Mouse (Mus musculus): Measurements from ENCODE around the gene Clk1. TPM values are rescaled to one million over a fixed set of nuclear protein-coding genes. Genes with fewer than 3 reads are reported as not detected.
A peak's percentile ranks its signal among the peaks of the same experiment; 100 is the strongest.

Gene Clk1
- total RNA-seq (2021), result 100 to 1,000 TPM; 119 to 134 TPM
- long read RNA-seq, experiment 1, full-length matches to known transcripts, result 24 of 30 reads
- long read RNA-seq, experiment 1, partial matches to known transcripts, result 2 of 30 reads
- long read RNA-seq, experiment 1, other reads (novel, unspliced or antisense), result 4 of 30 reads
- long read RNA-seq, experiment 2, full-length matches to known transcripts, result 32 of 45 reads
- long read RNA-seq, experiment 2, partial matches to known transcripts, result 6 of 45 reads
- long read RNA-seq, experiment 2, other reads (novel, unspliced or antisense), result 7 of 45 reads

DNA sequence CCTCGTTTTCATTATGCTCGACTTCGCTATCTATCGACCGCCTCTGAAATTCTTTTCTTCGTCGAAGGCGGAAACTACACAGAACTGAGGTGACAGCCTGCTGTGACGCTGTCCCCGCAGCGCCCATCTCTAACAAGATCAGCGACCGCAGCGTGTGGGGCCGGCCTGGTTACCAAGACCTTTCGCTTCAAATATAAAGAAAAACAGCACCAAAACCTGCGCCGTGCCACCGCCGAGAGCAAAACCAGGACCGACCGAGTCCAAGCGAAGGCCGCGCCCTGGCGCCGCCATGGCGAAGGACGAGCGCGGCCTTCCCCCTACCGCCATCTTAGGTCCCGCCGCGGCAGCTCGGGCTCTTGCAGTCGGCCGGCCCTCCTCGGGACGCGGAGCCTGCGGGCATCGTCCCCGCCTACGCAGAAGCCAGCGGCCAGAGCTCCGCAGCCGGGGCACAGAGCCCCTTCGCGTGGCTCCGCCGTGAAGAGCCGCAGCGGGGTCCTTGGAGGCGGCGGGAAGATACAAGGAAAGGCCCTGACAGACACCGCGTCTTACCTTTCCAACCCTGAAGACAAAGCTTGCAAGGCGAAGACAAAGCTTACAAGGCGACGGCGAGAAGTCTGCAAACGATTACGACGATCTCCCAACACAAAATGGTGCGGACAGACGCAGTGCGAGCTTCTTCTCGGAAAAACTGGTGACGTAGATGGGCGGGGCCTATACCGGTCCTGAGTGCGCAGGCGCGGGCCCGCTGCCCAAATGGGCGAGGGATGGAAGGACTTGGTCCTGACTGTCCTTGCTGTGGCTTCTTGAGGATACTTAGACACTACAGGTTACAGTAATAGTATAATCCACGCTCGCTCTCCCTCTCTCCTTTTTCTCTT is at the start of gene Clk1:
TSS of gene Clk1 (minus strand) at position 696 of the 878 bp plus-strand sequence.
- Histone ChIP-seq H3K27ac (peak within 1 kb of the TSS; percentile 99), H3K4me3 (peak within 1 kb of the TSS; percentile 99)
- DNase-seq (ENCODE audit: extremely low spot score in 1 of 2, low spot score in 2 of 2), result peak; percentile 96 to 98
- intact Hi-C loops (cut with DNase I), result loop anchor here (1.0 kb wide), 1 partner anchor 22 kb away; the partner anchor contains the start of genes Nif3l1 and Ppil3
- no peak for TF ChIP-seq CTCF (IDR thresholded peaks at IDR 0.05)

DNA sequence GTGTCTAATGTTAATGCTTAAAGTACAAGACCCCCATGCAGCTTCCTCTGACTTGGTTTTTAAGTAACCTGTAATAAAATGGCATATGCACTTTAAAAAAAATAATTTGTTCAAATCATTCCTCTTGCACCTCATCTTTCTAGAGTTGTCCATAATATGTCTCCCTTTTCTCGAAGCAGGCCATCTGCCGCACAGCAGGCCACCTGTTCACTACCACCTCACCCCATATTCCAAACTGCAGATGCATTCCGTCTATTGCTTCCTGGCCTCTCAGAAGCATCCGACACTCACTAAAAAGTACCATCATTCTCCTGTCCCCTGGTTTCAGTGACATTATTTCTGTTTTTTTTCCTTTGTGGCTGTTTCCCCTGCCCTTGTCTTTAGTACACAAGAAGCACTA is 41.7 kb upstream of the Clk1 start:
- intact Hi-C loops (cut with DNase I), result no loop called here
- TF ChIP-seq CTCF (IDR thresholded peaks at IDR 0.05), result no peak
- Histone ChIP-seq H3K27ac (no peak overlapping the region), H3K4me3 (no peak overlapping the region)
- DNase-seq (ENCODE audit: extremely low spot score in 1 of 2, low spot score in 2 of 2), result no peak

DNA sequence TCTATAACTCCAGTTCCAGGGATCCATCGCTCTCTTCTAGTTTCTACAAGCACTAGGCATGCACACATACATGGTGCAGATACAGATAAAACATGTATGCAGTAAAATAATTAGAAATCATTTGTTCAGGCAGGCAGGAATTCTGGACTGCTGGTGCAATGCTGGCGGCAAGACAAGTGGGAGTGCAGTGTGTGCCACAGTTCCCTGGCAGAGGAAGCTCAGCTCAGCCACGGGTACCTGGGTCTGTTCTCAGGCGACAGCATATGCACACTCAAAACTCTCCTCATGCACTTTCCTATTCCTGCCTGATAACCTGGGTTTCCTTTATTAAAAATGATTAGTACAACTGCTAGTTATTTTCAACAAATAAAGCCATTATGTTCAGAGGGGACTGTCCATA is 41.2 kb upstream of the Clk1 start:
- no peak for DNase-seq (ENCODE audit: extremely low spot score in 1 of 2, low spot score in 2 of 2)

DNA sequence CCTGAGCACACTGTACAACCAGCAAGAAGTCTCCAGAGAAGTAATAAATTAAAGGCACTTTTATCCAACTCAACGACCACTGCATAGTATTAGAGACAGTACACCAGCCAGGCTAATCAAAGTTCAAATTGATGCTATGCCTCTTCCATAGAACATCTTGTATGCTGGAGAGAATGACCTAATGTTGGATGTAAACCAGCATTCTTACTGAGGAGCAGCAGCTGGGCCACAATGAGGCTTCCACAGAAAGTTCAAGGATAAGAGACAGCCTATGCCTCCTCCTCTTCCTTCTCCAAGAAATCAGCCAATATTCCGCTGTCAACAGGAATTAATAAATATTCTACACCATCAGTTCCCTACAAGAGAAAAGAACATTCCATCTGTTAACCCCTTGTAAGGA is 40.1 kb upstream of the Clk1 start:
- no peak for DNase-seq (ENCODE audit: extremely low spot score in 1 of 2, low spot score in 2 of 2)
- Histone ChIP-seq H3K27ac (no peak overlapping the region), H3K4me3 (no peak overlapping the region)
- intact Hi-C loops (cut with DNase I), result no loop called here
- no peak for TF ChIP-seq CTCF (IDR thresholded peaks at IDR 0.05)

More for the DNA sequence above, 41.2 kb upstream of the Clk1 start:
- Histone ChIP-seq H3K4me3 (no peak overlapping the region), H3K27ac (no peak overlapping the region)
- intact Hi-C loops (cut with DNase I), result no loop called here
- TF ChIP-seq CTCF (IDR thresholded peaks at IDR 0.05), result no peak

DNA sequence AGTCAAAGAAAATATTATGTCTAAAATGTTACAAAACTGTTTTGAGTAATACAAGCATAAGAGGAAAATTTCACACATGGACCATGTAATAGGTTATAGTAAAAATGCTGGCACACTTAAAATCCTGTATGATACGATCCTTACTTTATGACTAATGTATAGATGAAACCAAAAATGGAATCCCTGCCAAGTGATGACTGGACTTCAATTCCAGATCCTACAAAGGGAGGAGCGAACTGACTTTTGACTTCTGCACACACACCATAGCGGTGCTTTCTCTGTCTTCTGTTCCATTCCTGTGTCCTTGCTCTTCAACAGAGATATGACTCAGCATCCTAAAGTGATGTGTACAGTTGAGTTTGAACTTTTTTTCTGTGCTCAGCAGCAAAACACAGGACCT is 36.7 kb upstream of the Clk1 start:
- Histone ChIP-seq H3K27ac (no peak overlapping the region), H3K4me3 (no peak overlapping the region)
- DNase-seq (ENCODE audit: extremely low spot score in 1 of 2, low spot score in 2 of 2), result no peak
- TF ChIP-seq CTCF (IDR thresholded peaks at IDR 0.05), result no peak
- intact Hi-C loops (cut with DNase I), result no loop called here

DNA sequence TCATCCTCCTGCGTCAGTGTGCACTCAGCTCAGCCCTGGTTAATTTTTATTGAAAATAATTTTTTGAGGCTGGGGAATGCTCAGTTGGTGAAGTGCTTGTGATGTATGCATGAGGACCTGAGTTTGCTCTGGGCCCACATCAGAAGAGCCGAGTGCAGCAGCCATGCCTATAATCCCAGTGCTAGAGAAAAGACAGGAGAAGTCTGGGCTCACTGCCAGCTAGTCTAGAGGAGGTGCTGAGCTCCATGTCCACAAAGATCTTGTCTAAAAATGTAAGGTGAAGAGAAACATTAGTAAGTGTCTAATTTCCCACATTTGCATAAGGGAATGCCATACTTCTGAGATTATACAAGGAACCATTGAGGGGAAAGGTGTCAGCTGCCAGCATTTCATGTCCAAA is 35.0 kb upstream of the Clk1 start:
- intact Hi-C loops (cut with DNase I), result no loop called here
- peak in 1 of 2 experiments; percentile 23 for DNase-seq (ENCODE audit: extremely low spot score in 1 of 2, low spot score in 2 of 2)
- H3K4me3 ChIP-seq, result no peak overlapping the region
- TF ChIP-seq CTCF (IDR thresholded peaks at IDR 0.05), result no peak
- H3K27ac ChIP-seq, result no peak overlapping the region

DNA sequence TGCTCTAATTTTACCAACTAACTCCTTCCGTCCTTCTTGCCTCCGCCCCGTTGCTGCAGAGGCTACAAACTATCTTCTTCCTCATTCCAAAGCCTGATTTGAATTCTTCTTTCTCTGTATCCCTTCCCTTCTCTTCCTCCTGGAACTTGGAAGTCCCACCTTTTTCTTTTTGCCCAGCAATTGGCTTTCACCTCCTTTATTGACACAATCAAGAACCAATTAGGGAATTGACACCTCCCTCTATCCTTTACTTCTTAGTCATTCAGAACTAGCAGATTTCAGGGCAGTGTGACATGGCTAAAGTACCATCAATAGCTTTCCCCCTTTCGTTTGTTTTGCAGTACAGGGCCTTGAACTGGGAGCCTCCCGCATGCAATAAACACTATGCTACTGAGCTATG is 34.3 kb upstream of the Clk1 start:
- no peak for TF ChIP-seq CTCF (IDR thresholded peaks at IDR 0.05)
- Histone ChIP-seq H3K4me3 (no peak overlapping the region), H3K27ac (no peak overlapping the region)
- DNase-seq (ENCODE audit: extremely low spot score in 1 of 2, low spot score in 2 of 2), result no peak
- intact Hi-C loops (cut with DNase I), result no loop called here

DNA sequence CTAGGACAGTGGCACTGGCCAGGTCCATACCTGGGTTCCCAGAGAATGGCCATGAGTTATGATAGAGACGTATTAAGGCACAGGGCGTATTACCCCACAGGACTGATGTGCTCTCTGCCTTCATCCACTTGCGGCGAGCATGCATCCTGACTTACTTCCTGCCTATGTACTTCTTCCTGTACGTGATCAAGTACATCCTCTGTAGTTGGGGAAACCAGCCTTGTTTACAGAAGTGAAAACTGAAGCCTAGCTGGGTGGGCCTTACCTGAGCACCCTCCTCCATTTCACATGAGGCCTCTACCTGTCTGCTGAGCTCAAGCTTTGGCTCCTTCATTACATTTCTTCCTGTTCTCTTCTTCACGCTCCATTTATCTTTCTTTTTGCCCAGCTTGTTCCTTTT is 30.4 kb upstream of the Clk1 start:
- TF ChIP-seq CTCF (IDR thresholded peaks at IDR 0.05), result no peak
- intact Hi-C loops (cut with DNase I), result no loop called here

DNA sequence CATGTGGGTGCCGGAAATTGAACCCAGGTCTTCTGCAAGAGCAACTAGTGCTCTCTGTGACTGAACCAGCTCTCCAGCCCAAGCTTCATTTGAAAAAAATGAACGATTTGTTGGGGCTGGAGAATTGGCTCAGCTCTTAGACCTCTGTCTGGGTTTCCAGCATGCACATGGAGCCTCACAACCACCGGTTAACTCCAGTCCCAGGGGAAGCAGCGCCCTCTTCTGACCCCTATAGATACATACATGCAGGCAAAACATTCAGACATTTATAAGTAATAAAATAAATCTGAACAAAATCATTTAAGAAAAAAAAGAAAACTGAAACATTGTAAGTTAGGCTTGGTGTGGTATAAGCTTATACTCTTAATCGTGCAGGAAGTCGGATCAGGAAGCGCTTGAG is 24.5 kb upstream of the Clk1 start:
- H3K27ac ChIP-seq, result no peak overlapping the region
- intact Hi-C loops (cut with DNase I), result loop anchor here (5.0 to 10.0 kb wide), 2 partner anchors 526 to 1649 kb away; partner anchors contain the start of genes Carf, Stradb, Trak2 and Wdr12
- no peak; the same call in 1 of the 2 replicates for TF ChIP-seq CTCF (IDR thresholded peaks at IDR 0.05)

More for the DNA sequence above, 30.4 kb upstream of the Clk1 start:
- DNase-seq (ENCODE audit: extremely low spot score in 1 of 2, low spot score in 2 of 2), result no peak
- H3K27ac ChIP-seq, result no peak overlapping the region
- H3K4me3 ChIP-seq, result no peak overlapping the region

DNA sequence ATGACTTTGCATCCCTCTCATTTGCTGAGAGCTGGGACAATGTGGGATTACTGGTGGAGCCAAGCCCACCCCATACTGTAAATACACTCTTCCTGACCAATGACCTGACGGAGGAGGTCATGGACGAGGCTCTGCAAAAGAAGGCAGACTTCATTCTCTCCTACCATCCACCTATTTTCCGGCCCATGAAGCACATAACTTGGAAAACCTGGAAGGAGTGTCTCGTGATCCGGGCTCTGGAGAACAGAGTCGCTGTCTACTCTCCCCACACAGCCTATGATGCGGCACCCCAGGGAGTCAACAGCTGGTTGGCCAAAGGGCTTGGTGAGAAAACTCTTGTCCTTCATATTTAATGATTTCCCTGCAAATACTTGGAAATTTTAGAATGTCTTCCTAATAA is 23.9 kb upstream of the Clk1 start:
- no peak for DNase-seq (ENCODE audit: extremely low spot score in 1 of 2, low spot score in 2 of 2)
- intact Hi-C loops (cut with DNase I), result loop anchor here (5.0 to 10.0 kb wide), 2 partner anchors 527 to 1650 kb away; partner anchors contain the start of genes Carf, Stradb, Trak2 and Wdr12
- Histone ChIP-seq H3K4me3 (no peak overlapping the region), H3K27ac (no peak overlapping the region)
- no peak for TF ChIP-seq CTCF (IDR thresholded peaks at IDR 0.05)

More for the DNA sequence above, 24.5 kb upstream of the Clk1 start:
- H3K4me3 ChIP-seq, result no peak overlapping the region
- no peak for DNase-seq (ENCODE audit: extremely low spot score in 1 of 2, low spot score in 2 of 2)

DNA sequence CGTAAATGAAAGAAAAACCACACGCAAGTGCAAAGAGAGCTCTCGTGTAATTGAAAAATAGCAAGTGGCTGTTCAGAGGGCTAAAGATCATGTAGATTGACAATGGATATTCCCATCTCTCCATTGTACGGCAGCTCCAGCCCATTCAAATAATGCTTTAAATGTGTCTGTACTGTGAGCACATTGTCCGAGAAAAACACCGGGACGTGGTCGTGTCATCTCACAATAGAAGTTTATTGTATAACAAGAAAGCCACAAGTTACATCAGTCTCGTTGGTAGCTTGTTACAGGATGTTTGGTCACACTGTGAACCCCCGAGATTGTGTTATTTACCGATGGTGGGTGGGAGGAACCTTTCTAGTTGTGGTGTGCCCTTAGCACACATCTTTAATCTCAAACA is 22.0 kb upstream of the Clk1 start:
- Histone ChIP-seq H3K4me3 (peak overlapping the region; percentile 80), H3K27ac (peak overlapping the region; percentile 80)
- intact Hi-C loops (cut with DNase I), result loop anchor here (1.0 to 10.0 kb wide), 4 partner anchors 23 to 1651 kb away; partner anchors contain the start of genes Carf, Orc2, Stradb and Trak2
- DNase-seq (ENCODE audit: extremely low spot score in 1 of 2, low spot score in 2 of 2), result no peak
- no peak for TF ChIP-seq CTCF (IDR thresholded peaks at IDR 0.05)
